Mouse (Mus musculus) CH12.LX (cell line): Measurements from ENCODE around the gene Rims4.

Experiments used
- CHD2 ChIP-seq: IDR thresholded peaks from 2 replicates; pipeline ENCODE4 v1.6.1; 2011; ENCODE audit warnings: low read length, improper control_type of control experiment
- CTCF ChIP-seq, 2 experiments: IDR thresholded peaks in 1 of 2; conservative IDR thresholded peaks in 1 of 2; 2 replicates each; pipeline ENCODE4 v1.5.1; 2011 to 2012; ENCODE audit warnings: low read depth in 2 of 2, low read length in 2 of 2, improper control_type of control experiment in 1 of 2, inconsistent platforms in 1 of 2, mild to moderate bottlenecking in 1 of 2, moderate library complexity in 1 of 2
- ETS1 ChIP-seq: conservative IDR thresholded peaks from 2 replicates; pipeline ENCODE4 v1.6.1; 2012; ENCODE audit warnings: low read depth, mild to moderate bottlenecking, inconsistent platforms, low read length, improper control_type of control experiment, moderate library complexity
- MAZ ChIP-seq: IDR thresholded peaks from 2 replicates; pipeline ENCODE4 v1.6.1; 2012; ENCODE audit warnings: low read depth, mild to moderate bottlenecking, inconsistent platforms, low read length, improper control_type of control experiment, moderate library complexity
- RAD21 ChIP-seq: IDR thresholded peaks from 2 replicates; pipeline ENCODE4 v1.6.1; 2011; ENCODE audit warnings: low read depth, mild to moderate bottlenecking, low read length, improper control_type of control experiment, moderate library complexity

DNA sequence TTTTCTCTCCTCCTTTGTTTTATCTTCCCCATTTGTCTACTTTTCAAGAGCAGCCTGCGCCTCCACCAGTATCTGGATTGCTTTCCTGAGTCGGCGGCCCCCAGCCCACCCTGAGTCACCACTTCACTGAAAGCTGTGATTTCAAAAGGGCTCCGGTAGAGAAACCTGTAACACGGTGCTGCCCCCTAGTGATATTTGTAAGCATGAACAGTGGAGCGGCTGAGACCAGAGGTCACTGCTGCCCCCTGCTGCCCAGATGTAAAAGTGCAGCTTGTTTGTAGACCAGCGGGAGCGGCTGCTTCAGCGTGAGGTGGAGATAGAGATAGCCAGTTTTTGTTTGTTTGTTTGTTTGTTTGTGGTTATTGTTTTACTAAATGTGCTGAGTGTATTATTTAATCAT, 80.4 kb downstream of the Rims4 start:
- TF ChIP-seq ETS1 (no peak), CHD2 (no peak), MAZ (0 out of 2 replicates have a peak, but pooled peaks have one; percentile 67), CTCF (conservative IDR thresholded peaks at IDR 0.05 in 1 of 2, IDR thresholded peaks at IDR 0.05 in 1 of 2; ENCODE audit: low read depth in 2 of 2, low read length in 2 of 2) (peak; percentile 86 to 100), RAD21 (peak; percentile 80)
